Mouse (Mus musculus) B cell, adult (primary cell): ENCODE results near the gene Ttbk1. TPM values are rescaled to one million over a fixed set of nuclear protein-coding genes. Genes with fewer than 3 reads are reported as not detected.

Source experiments
- total RNA-seq: library from RNA; stranded (reverse); gene quantifications from 4 replicates; pipeline ENCODE4 v1.2.4, GENCODE M21; 2023; ENCODE audit not compliant: inconsistent age

Gene Ttbk1
- total RNA-seq, result 2.7 to 5.4 TPM (median 3.9 TPM) in 4 replicates

GRCm38 (mm10) chr17:46487431-46487830 is at the start of gene Ttbk1:
Gene Ttbk1, minus strand, starts transcription at chr17:46487675.

GRCm38 (mm10) chr17:46496623-46497434 is 9.4 kb upstream of the Ttbk1 start, which contains the start of gene Dnph1:
Gene Dnph1, plus strand, starts transcription at chr17:46496711.

GRCm38 (mm10) chr17:46438298-46438873 is 49.1 kb downstream of the Ttbk1 start, which contains the start of gene Slc22a7:
Gene Slc22a7, minus strand, starts transcription at chr17:46438457.

GRCm38 (mm10) chr17:46428761-46429414 is 58.6 kb downstream of the Ttbk1 start, which contains the start of gene Crip3:
Gene Crip3, plus strand, starts transcription at chr17:46428926.

Other genes with a start within 250 kb of the Ttbk1 start
- 52.1 to 58.8 TPM (median 57.5 TPM) in 4 replicates for gene Polr1c, start 239.6 kb downstream of the Ttbk1 start, total RNA-seq
- gene Yipf3, start 239.6 kb downstream of the Ttbk1 start, total RNA-seq, result 71.3 to 86.5 TPM (median 83.7 TPM) in 4 replicates
- gene Lrrc73, start 234.1 kb downstream of the Ttbk1 start, total RNA-seq, result 2.4 to 3.2 TPM (median 3.1 TPM) in 4 replicates
- gene Tjap1, start 204.6 kb downstream of the Ttbk1 start, total RNA-seq, result 60.9 to 70.2 TPM (median 65.6 TPM) in 4 replicates
- not detected in 4 replicates for gene Dlk2, start 190.3 kb downstream of the Ttbk1 start, total RNA-seq
- 13.3 to 15.3 TPM (median 14.8 TPM) in 4 replicates for gene Abcc10, start 159.3 kb downstream of the Ttbk1 start, total RNA-seq
- gene Zfp318, start 103.9 kb downstream of the Ttbk1 start, total RNA-seq, result 257 to 298 TPM (median 276 TPM) in 4 replicates
- gene Crip3, start 58.7 kb downstream of the Ttbk1 start, total RNA-seq, result 5.9 to 11.1 TPM (median 7.5 TPM) in 4 replicates
- not detected in 4 replicates for gene Slc22a7, start 49.2 kb downstream of the Ttbk1 start, total RNA-seq
- gene Dnph1, start 9.0 kb upstream of the Ttbk1 start, total RNA-seq, result 0.45 to 0.71 TPM in 2 of 4 replicates, not detected in the others
- gene Cul9, start 58.7 kb upstream of the Ttbk1 start, total RNA-seq, result 14.3 to 16.9 TPM (median 15.9 TPM) in 4 replicates
- gene Srf, start 68.5 kb upstream of the Ttbk1 start, total RNA-seq, result 84.2 to 96.1 TPM (median 88.7 TPM) in 4 replicates
- gene Ptk7, start 141.8 kb upstream of the Ttbk1 start, total RNA-seq, result 0.13 TPM in 1 of 4 replicates, not detected in the others
- gene Klc4, start 158.3 kb upstream of the Ttbk1 start, total RNA-seq, result 18.5 to 22.0 TPM (median 20.3 TPM) in 4 replicates
- 29.4 to 53.4 TPM (median 41.9 TPM) in 4 replicates for gene Mrpl2, start 158.6 kb upstream of the Ttbk1 start, total RNA-seq
- gene Cul7, start 162.7 kb upstream of the Ttbk1 start, total RNA-seq, result 7.4 to 8.4 TPM (median 7.9 TPM) in 4 replicates
- gene Rrp36, start 186.7 kb upstream of the Ttbk1 start, total RNA-seq, result 27.0 to 30.6 TPM (median 29.4 TPM) in 4 replicates
- 52.8 to 63.9 TPM (median 58.1 TPM) in 4 replicates for gene Mea1, start 191.1 kb upstream of the Ttbk1 start, total RNA-seq
- gene Klhdc3, start 193.2 kb upstream of the Ttbk1 start, total RNA-seq, result 42.4 to 50.0 TPM (median 44.6 TPM) in 4 replicates
- gene Ppp2r5d, start 217.4 kb upstream of the Ttbk1 start, total RNA-seq, result 33.1 to 41.3 TPM (median 38.7 TPM) in 4 replicates
- gene Pex6, start 223.8 kb upstream of the Ttbk1 start, total RNA-seq, result 38.2 to 46.1 TPM (median 39.9 TPM) in 4 replicates
- gene Gnmt, start 241.5 kb upstream of the Ttbk1 start, total RNA-seq, result 3.9 to 6.1 TPM (median 5.1 TPM) in 4 replicates